Mouse (Mus musculus) erythroblast, embryonic 14.5 days (primary cell): ENCODE measurements around the gene Immp2l.

Experiments used
- GATA1 ChIP-seq: IDR thresholded peaks from 2 replicates; pipeline ENCODE4 v1.6.1; 2012; ENCODE audit warnings: low read length, inconsistent platforms, mixed read lengths
- TAL1 ChIP-seq: IDR thresholded peaks from 3 replicates; pipeline ENCODE4 v1.6.1; 2012; ENCODE audit warnings: low read length, inconsistent platforms, mixed read lengths

GRCm38 (mm10) chr12:41316426-41316825 is 292.5 kb downstream of the Immp2l start:
- TF ChIP-seq TAL1 = no peak
- no peak for TF ChIP-seq GATA1
